Mouse (Mus musculus) stomach, postnatal 0 days (tissue): ENCODE data around the gene Ngly1.

ENCODE experiments used
- CTCF ChIP-seq: IDR thresholded peaks from 2 replicates; pipeline ENCODE4 v1.5.1; 2016; ENCODE audit warnings: antibody characterized with exemption, low read depth, mild to moderate bottlenecking, moderate library complexity
- EP300 ChIP-seq: optimal IDR thresholded peaks from 2 replicates; pipeline ENCODE3; 2016; ENCODE audit warnings: antibody characterized with exemption

- TF ChIP-seq EP300 = no peak
- no peak for TF ChIP-seq CTCF
Observed at GRCm38 (mm10) chr14:16319818-16320217, 70.7 kb downstream of the Ngly1 start.
